Mouse (Mus musculus): ENCODE data around the gene Dnmt3a. TPM values are rescaled to one million over a fixed set of nuclear protein-coding genes. Genes with fewer than 3 reads are reported as not detected.
A peak's percentile ranks its signal among the peaks of the same experiment; 100 is the strongest.

Gene Dnmt3a
- polyA plus RNA-seq, 1 experiment = 14.7 TPM

- H3K4me3 ChIP-seq (replicated peaks; ENCODE audit: extremely low read depth, low read depth, low read length) = no peak overlapping the region
- DNase-seq = no peak
- peaks cover 20% of the 10 kb centered on the region for H3K4me1 ChIP-seq (ENCODE audit: control insufficient read depth, insufficient read depth, low read length)
- 86% methylated on average over 8 of the region's 8 CpGs for WGBS
- TF ChIP-seq CTCF (IDR thresholded peaks at IDR 0.05; ENCODE audit: insufficient read depth, low read length) = no peak
- no peak for TF ChIP-seq POLR2A (IDR thresholded peaks at IDR 0.05; ENCODE audit: borderline replicate concordance, extremely low read depth, low read depth, low read length)
Observed at GRCm38 (mm10) chr12:3865594-3865993, 59.8 kb downstream of the Dnmt3a start.

GRCm38 (mm10) chr12:3866654-3867370, 61.0 kb downstream of the Dnmt3a start:
- no peak for TF ChIP-seq CTCF (IDR thresholded peaks at IDR 0.05; ENCODE audit: insufficient read depth, low read length)
- no peak for TF ChIP-seq POLR2A (IDR thresholded peaks at IDR 0.05; ENCODE audit: borderline replicate concordance, extremely low read depth, low read depth, low read length)
- no peak overlapping the region for H3K4me3 ChIP-seq (replicated peaks; ENCODE audit: extremely low read depth, low read depth, low read length)
- H3K4me1 ChIP-seq (ENCODE audit: control insufficient read depth, insufficient read depth, low read length) = peaks cover 25% of the 10 kb centered on the region
- WGBS = 39% methylated on average over 12 of the region's 12 CpGs
- no peak for DNase-seq

GRCm38 (mm10) chr12:3868115-3868514, 62.3 kb downstream of the Dnmt3a start:
- Histone ChIP-seq H3K4me1 (ENCODE audit: control insufficient read depth, insufficient read depth, low read length) (peaks cover 28% of the 10 kb centered on the region), H3K4me3 (replicated peaks; ENCODE audit: extremely low read depth, low read depth, low read length) (no peak overlapping the region)
- 66% methylated on average over 5 of the region's 5 CpGs for WGBS
- TF ChIP-seq POLR2A (IDR thresholded peaks at IDR 0.05; ENCODE audit: borderline replicate concordance, extremely low read depth, low read depth, low read length) (no peak), CTCF (IDR thresholded peaks at IDR 0.05; ENCODE audit: insufficient read depth, low read length) (no peak)
- DNase-seq = no peak

GRCm38 (mm10) chr12:3868676-3869458, 63.1 kb downstream of the Dnmt3a start:
- H3K4me1 ChIP-seq (ENCODE audit: control insufficient read depth, insufficient read depth, low read length) = peaks cover 28% of the 10 kb centered on the region
- TF ChIP-seq CTCF (IDR thresholded peaks at IDR 0.05; ENCODE audit: insufficient read depth, low read length) (no peak), POLR2A (IDR thresholded peaks at IDR 0.05; ENCODE audit: borderline replicate concordance, extremely low read depth, low read depth, low read length) (no peak)
- DNase-seq = no peak
- 41% methylated on average over 7 of the region's 7 CpGs for WGBS
- H3K4me3 ChIP-seq (replicated peaks; ENCODE audit: extremely low read depth, low read depth, low read length) = no peak overlapping the region

GRCm38 (mm10) chr12:3870024-3870423, 64.2 kb downstream of the Dnmt3a start:
- TF ChIP-seq CTCF (IDR thresholded peaks at IDR 0.05; ENCODE audit: insufficient read depth, low read length) (no peak), POLR2A (IDR thresholded peaks at IDR 0.05; ENCODE audit: borderline replicate concordance, extremely low read depth, low read depth, low read length) (no peak)
- 81% methylated on average over 5 of the region's 5 CpGs for WGBS
- no peak for DNase-seq
- Histone ChIP-seq H3K4me3 (replicated peaks; ENCODE audit: extremely low read depth, low read depth, low read length) (no peak overlapping the region), H3K4me1 (ENCODE audit: control insufficient read depth, insufficient read depth, low read length) (peaks cover 31% of the 10 kb centered on the region)

GRCm38 (mm10) chr12:3870859-3871462, 65.2 kb downstream of the Dnmt3a start:
- WGBS = 39% methylated on average over 19 of the region's 19 CpGs
- Histone ChIP-seq H3K4me1 (ENCODE audit: control insufficient read depth, insufficient read depth, low read length) (peaks cover 31% of the 10 kb centered on the region), H3K4me3 (replicated peaks; ENCODE audit: extremely low read depth, low read depth, low read length) (no peak overlapping the region)
- no peak for DNase-seq
- TF ChIP-seq CTCF (IDR thresholded peaks at IDR 0.05; ENCODE audit: insufficient read depth, low read length) (no peak), POLR2A (IDR thresholded peaks at IDR 0.05; ENCODE audit: borderline replicate concordance, extremely low read depth, low read depth, low read length) (no peak)

- WGBS = 27% methylated on average over 15 of the region's 15 CpGs
- no peak for TF ChIP-seq POLR2A (IDR thresholded peaks at IDR 0.05; ENCODE audit: borderline replicate concordance, extremely low read depth, low read depth, low read length)
- TF ChIP-seq CTCF (IDR thresholded peaks at IDR 0.05; ENCODE audit: insufficient read depth, low read length) = peak; percentile 60
- H3K4me3 ChIP-seq (replicated peaks; ENCODE audit: extremely low read depth, low read depth, low read length) = no peak overlapping the region
- H3K4me1 ChIP-seq (ENCODE audit: control insufficient read depth, insufficient read depth, low read length) = peaks cover 29% of the 10 kb centered on the region
- no peak for DNase-seq
Observed at GRCm38 (mm10) chr12:3871637-3872036, 65.8 kb downstream of the Dnmt3a start.

GRCm38 (mm10) chr12:3872410-3873230, 66.8 kb downstream of the Dnmt3a start:
- TF ChIP-seq POLR2A (IDR thresholded peaks at IDR 0.05; ENCODE audit: borderline replicate concordance, extremely low read depth, low read depth, low read length) (no peak), CTCF (IDR thresholded peaks at IDR 0.05; ENCODE audit: insufficient read depth, low read length) (no peak)
- WGBS = 68% methylated on average over 9 of the region's 9 CpGs
- no peak for DNase-seq
- peaks cover 29% of the 10 kb centered on the region for H3K4me1 ChIP-seq (ENCODE audit: control insufficient read depth, insufficient read depth, low read length)
- no peak overlapping the region for H3K4me3 ChIP-seq (replicated peaks; ENCODE audit: extremely low read depth, low read depth, low read length)

- no peak overlapping the region for H3K4me3 ChIP-seq (replicated peaks; ENCODE audit: extremely low read depth, low read depth, low read length)
- DNase-seq = no peak
- no peak for TF ChIP-seq CTCF (IDR thresholded peaks at IDR 0.05; ENCODE audit: insufficient read depth, low read length)
- no peak for TF ChIP-seq POLR2A (IDR thresholded peaks at IDR 0.05; ENCODE audit: borderline replicate concordance, extremely low read depth, low read depth, low read length)
- peaks cover 11% of the 10 kb centered on the region for H3K4me1 ChIP-seq (ENCODE audit: control insufficient read depth, insufficient read depth, low read length)
Observed at GRCm38 (mm10) chr12:3875474-3875873, 69.7 kb downstream of the Dnmt3a start.

Measured in lung, adult 2 months (tissue).